Mouse (Mus musculus) CD4-positive helper T cell, adult 2 months (primary cell): Measurements from ENCODE around the gene Abi3.

Source experiments
- DNase-seq: peaks from one replicate; pipeline ENCODE4 v3.0.0-alpha.2; 2012; ENCODE audit warnings: low read depth, missing footprints, low spot score

Gene Abi3

GRCm38 (mm10) chr11:95789451-95789891 is 52.8 kb downstream of the Abi3 start:
- DNase-seq: no peak

- DNase-seq: no peak
Measured at GRCm38 (mm10) chr11:95786511-95786910, 55.8 kb downstream of the Abi3 start.

GRCm38 (mm10) chr11:95785675-95786074 is 56.6 kb downstream of the Abi3 start:
- no peak for DNase-seq

GRCm38 (mm10) chr11:95783958-95784357 is 58.3 kb downstream of the Abi3 start:
- DNase-seq: no peak

GRCm38 (mm10) chr11:95783457-95783856 is 58.8 kb downstream of the Abi3 start:
- DNase-seq: no peak

- no peak for DNase-seq
Measured at GRCm38 (mm10) chr11:95781557-95781956, 60.7 kb downstream of the Abi3 start.

- DNase-seq: no peak
Measured at GRCm38 (mm10) chr11:95780480-95780879, 61.8 kb downstream of the Abi3 start.
